In genomic region chr2:108231924-108232323, GRCm38 (mm10) we compare ENCODE assay signal across 30 mouse cellular contexts.
A peak's percentile ranks its signal among the peaks of the same experiment; 100 is the strongest.
DNase-seq lines count a peak whose midpoint lies in the region; ATAC-seq and TF ChIP-seq lines count a peak whose summit lies in the region.
"Had no signal": no experiment of that assay in that cellular context is flagged by ENCODE, and none has a peak within 500 bp of the region (broad histone marks: within the 10 kb centered on the region; RNA-seq: fewer than 3 reads in every experiment).

No protein-coding gene starts in this region.

- H3K4me2 ChIP-seq in hindbrain, embryonic 14.5 days (replicated peaks) = no peak overlapping the region
- no peak overlapping the region for H3K4me2 ChIP-seq in midbrain, embryonic 11.5 days
- no peak overlapping the region for H3K4me2 ChIP-seq in midbrain, postnatal 0 days (ENCODE audit: low read depth, low read length, poor library complexity, severe bottlenecking)
- H3K4me2 ChIP-seq: limb, embryonic 15.5 days; lung, embryonic 14.5 days; neural tube, embryonic 15.5 days had no signal

- DNase-seq in hindbrain, embryonic 14.5 days (ENCODE audit: low spot score) = no peak
- no peak for DNase-seq in hindbrain, embryonic 10.5 days (ENCODE audit: low spot score)
- peak; percentile 54 for DNase-seq in brain, embryonic 14.5 days (ENCODE audit: low read depth)
- DNase-seq in midbrain, embryonic 11.5 days (ENCODE audit: low spot score, missing footprints) = peak; percentile 88
- DNase-seq in midbrain, postnatal 0 days (ENCODE audit: low spot score) = peak; percentile 2
- DNase-seq in left cerebral cortex, postnatal 14 days (ENCODE audit: low spot score in 2 of 2) = no peak
- no peak for DNase-seq in lung, postnatal 14 days
- DNase-seq: adrenal gland, adult 8-10 months; B cell, adult 2 months; cerebellum, adult 2 months; cerebellum, postnatal 25 days; forebrain, postnatal 0 days; gastrocnemius, postnatal 36 days; kidney, adult 2 months; left cerebral cortex, postnatal 4 days; lung, embryonic 14.5 days; lung, postnatal 36 days; right cerebral cortex, postnatal 14 days; spleen, adult 18-20 months; thymus, postnatal 14 days had no signal

- no peaks in the 10 kb centered on the region for H3K4me1 ChIP-seq in hindbrain, embryonic 14.5 days (replicated peaks; ENCODE audit: control insufficient read depth, insufficient read depth, low read length)
- no peaks in the 10 kb centered on the region for H3K4me1 ChIP-seq in hindbrain, embryonic 10.5 days (replicated peaks)
- no peaks in the 10 kb centered on the region; the same call in 1 of the 2 replicates for H3K4me1 ChIP-seq in midbrain, embryonic 11.5 days (ENCODE audit: control insufficient read depth, insufficient read depth, low read length)
- no peaks in the 10 kb centered on the region for H3K4me1 ChIP-seq in midbrain, postnatal 0 days (ENCODE audit: insufficient read depth, low read length)
- H3K4me1 ChIP-seq: embryonic facial prominence, embryonic 10.5 days; limb, embryonic 15.5 days; megakaryocyte, embryonic 14.5 days had no signal

- no peak for TF ChIP-seq POLR2A in brain, embryonic 14.5 days (IDR thresholded peaks at IDR 0.05; ENCODE audit: borderline replicate concordance, extremely low read depth, insufficient read depth, insufficient read length, poor library complexity, severe bottlenecking)

- no peaks in the 10 kb centered on the region for H3K9me3 ChIP-seq in hindbrain, embryonic 14.5 days (ENCODE audit: control insufficient read depth, low read length)
- no peaks in the 10 kb centered on the region for H3K9me3 ChIP-seq in hindbrain, embryonic 10.5 days
- no peaks in the 10 kb centered on the region for H3K9me3 ChIP-seq in midbrain, embryonic 11.5 days (ENCODE audit: control insufficient read depth, low read length)
- no peaks in the 10 kb centered on the region for H3K9me3 ChIP-seq in midbrain, postnatal 0 days (ENCODE audit: low read length)
- H3K9me3 ChIP-seq: embryonic facial prominence, embryonic 10.5 days; G1E; limb, embryonic 15.5 days; megakaryocyte, embryonic 14.5 days; neural tube, embryonic 15.5 days had no signal

- 59% methylated on average over 7 of the region's 7 CpGs for WGBS in hindbrain, embryonic 14.5 days
- WGBS in hindbrain, embryonic 10.5 days = 74% methylated on average over 7 of the region's 7 CpGs
- 42% methylated on average over 7 of the region's 7 CpGs for WGBS in midbrain, embryonic 11.5 days
- 18% methylated on average over 7 of the region's 7 CpGs for WGBS in midbrain, postnatal 0 days

- no peaks in the 10 kb centered on the region for H3K27me3 ChIP-seq in hindbrain, embryonic 14.5 days (ENCODE audit: control insufficient read depth, insufficient read depth, low read length)
- H3K27me3 ChIP-seq in hindbrain, embryonic 10.5 days (ENCODE audit: insufficient read depth, poor library complexity, severe bottlenecking) = no peaks in the 10 kb centered on the region
- no peaks in the 10 kb centered on the region for H3K27me3 ChIP-seq in midbrain, embryonic 11.5 days (ENCODE audit: control insufficient read depth, insufficient read depth, low read length)
- no peaks in the 10 kb centered on the region for H3K27me3 ChIP-seq in midbrain, postnatal 0 days (ENCODE audit: insufficient read depth, low read length)
- H3K27me3 ChIP-seq: CH12.LX; limb, embryonic 15.5 days; megakaryocyte, embryonic 14.5 days; neural tube, embryonic 15.5 days; Patski had no signal

- no peak overlapping the region for H3K27ac ChIP-seq in hindbrain, embryonic 14.5 days
- H3K27ac ChIP-seq in hindbrain, embryonic 10.5 days = no peak overlapping the region
- H3K27ac ChIP-seq in midbrain, embryonic 11.5 days (ENCODE audit: low read depth, low read length) = no peak overlapping the region
- no peak overlapping the region for H3K27ac ChIP-seq in midbrain, postnatal 0 days (ENCODE audit: low read depth, low read length)
- H3K27ac ChIP-seq: embryonic facial prominence, embryonic 10.5 days; kidney, postnatal 0 days; left cerebral cortex, adult 2 months; limb, embryonic 15.5 days; liver, embryonic 14.5 days; neural tube, embryonic 15.5 days had no signal

- no peaks in the 10 kb centered on the region for H3K36me3 ChIP-seq in hindbrain, embryonic 14.5 days (replicated peaks; ENCODE audit: control insufficient read depth, insufficient read depth)
- no peaks in the 10 kb centered on the region for H3K36me3 ChIP-seq in hindbrain, embryonic 10.5 days
- no peaks in the 10 kb centered on the region for H3K36me3 ChIP-seq in midbrain, embryonic 11.5 days (ENCODE audit: control insufficient read depth, insufficient read depth, low read length)
- H3K36me3 ChIP-seq in midbrain, postnatal 0 days (ENCODE audit: insufficient read depth, low read length) = no peaks in the 10 kb centered on the region
- H3K36me3 ChIP-seq: embryonic facial prominence, embryonic 10.5 days; G1E; limb, embryonic 15.5 days; neural tube, embryonic 15.5 days had no signal

- intact Hi-C loops in left cerebral cortex, postnatal 14 days (cut with DNase I) = no loop called here

- TF ChIP-seq CTCF in brain, embryonic 14.5 days (IDR thresholded peaks at IDR 0.05; ENCODE audit: borderline replicate concordance, extremely low read depth, insufficient read depth, insufficient read length) = no peak
- no peak for TF ChIP-seq CTCF in midbrain, postnatal 0 days (IDR thresholded peaks at IDR 0.05)

- no peak overlapping the region for H3K4me3 ChIP-seq in hindbrain, embryonic 14.5 days (replicated peaks; ENCODE audit: low read length)
- no peak overlapping the region for H3K4me3 ChIP-seq in hindbrain, embryonic 10.5 days
- no peak overlapping the region for H3K4me3 ChIP-seq in midbrain, embryonic 11.5 days (ENCODE audit: low read depth, low read length)
- no peak overlapping the region for H3K4me3 ChIP-seq in midbrain, postnatal 0 days (ENCODE audit: low read depth, low read length)
- H3K4me3 ChIP-seq: embryonic facial prominence, embryonic 10.5 days; left cerebral cortex, adult 2 months; limb, embryonic 15.5 days; megakaryocyte, embryonic 14.5 days; neural tube, embryonic 15.5 days had no signal

- no peak overlapping the region for H3K9ac ChIP-seq in hindbrain, embryonic 14.5 days
- H3K9ac ChIP-seq in midbrain, embryonic 11.5 days (ENCODE audit: low read length) = no peak overlapping the region
- no peak overlapping the region for H3K9ac ChIP-seq in midbrain, postnatal 0 days (replicated peaks; ENCODE audit: low read length, poor library complexity, severe bottlenecking)
- H3K9ac ChIP-seq: forebrain, postnatal 0 days; limb, embryonic 15.5 days; liver, embryonic 14.5 days; lung, embryonic 14.5 days; neural tube, embryonic 15.5 days had no signal

- ATAC-seq in hindbrain, embryonic 14.5 days (ENCODE audit: low FRiP score) = 0 out of 2 replicates have a peak, but pooled peaks have one; percentile 40
- ATAC-seq in midbrain, embryonic 11.5 days (ENCODE audit: low FRiP score) = peak; percentile 93
- no peak for ATAC-seq in midbrain, postnatal 0 days (ENCODE audit: low FRiP score)
- ATAC-seq: forebrain, postnatal 0 days; Patski had no signal

Comparison
In these comparisons a context has a peak if more than half of its experiments do, and no peak if none do; other contexts are left out.
1. DNase-seq: peak in brain, embryonic 14.5 days (single experiment), midbrain, embryonic 11.5 days (single experiment) and midbrain, postnatal 0 days (single experiment); none in hindbrain, embryonic 14.5 days (single experiment), hindbrain, embryonic 10.5 days (single experiment), left cerebral cortex, postnatal 14 days (0 of 2) and lung, postnatal 14 days (single experiment).